Mouse (Mus musculus) intestine, embryonic 16.5 days (tissue): ENCODE results near the gene Trip6. TPM values are rescaled to one million over a fixed set of nuclear protein-coding genes. Genes with fewer than 3 reads are reported as not detected.
A peak's percentile ranks its signal among the peaks of the same experiment; 100 is the strongest.

Source experiments
- ATAC-seq: fragments of 200-750 bp; cut with Nextera tagmentation; 2 replicates; pipeline ENCODE4 v1.8.0; 2017; ENCODE audit warnings: moderate TSS enrichment, moderate library complexity
- H3K27ac ChIP-seq: fragments of 300-500 bp; sonication (generic); 2 replicates; pipeline ENCODE4 v1.5.1; 2014; ENCODE audit warnings: mild to moderate bottlenecking, low read length
- H3K27me3 ChIP-seq: fragments of 300-500 bp; sonication (generic); replicated peaks from 2 replicates; pipeline ENCODE4 v1.6.1; 2014; ENCODE audit warnings: low read length, control low read depth, mixed read lengths; ENCODE audit not compliant: control insufficient read depth, insufficient read depth
- H3K36me3 ChIP-seq: fragments of 300-500 bp; sonication (generic); 2 replicates; pipeline ENCODE4 v1.6.1; 2014; ENCODE audit warnings: low read length, control low read depth; ENCODE audit not compliant: control insufficient read depth, insufficient read depth
- H3K4me1 ChIP-seq: fragments of 300-500 bp; sonication (generic); 2 replicates; pipeline ENCODE4 v1.6.1; 2014; ENCODE audit warnings: low read length, control low read depth, mixed read lengths; ENCODE audit not compliant: control insufficient read depth, insufficient read depth
- H3K4me2 ChIP-seq: fragments of 300-500 bp; sonication (generic); 2 replicates; pipeline ENCODE4 v1.6.1; 2014; ENCODE audit warnings: low read depth, low read length, control low read depth
- H3K4me3 ChIP-seq: fragments of 300-500 bp; sonication (generic); 2 replicates; pipeline ENCODE4 v1.5.1; 2014; ENCODE audit warnings: mild to moderate bottlenecking, low read length
- H3K9ac ChIP-seq: fragments of 300-500 bp; sonication (generic); 2 replicates; pipeline ENCODE4 v1.6.1; 2014; ENCODE audit warnings: low read depth, low read length
- H3K9me3 ChIP-seq: fragments of 300-500 bp; sonication (generic); 2 replicates; pipeline ENCODE4 v1.6.1; 2016; ENCODE audit warnings: low read length, control low read depth; ENCODE audit not compliant: control insufficient read depth
- WGBS: fragments of 180-500 bp; shearing (Covaris S2); extraction: QIAGEN DNeasy Blood & Tissue Kit; methylation state at CpG from one replicate; pipeline ENCODE4 v1.1.7; 2014; 5-methylcytosine and 5-hydroxymethylcytosine counted together
- microRNA-seq: library from miRNA; unstranded; fragments of <30 nt; microRNA quantifications from one replicate; pipeline ENCODE4, GENCODE M21; 2016
- polyA plus RNA-seq: library from polyadenylated mRNA; unstranded; fragments of >200 nt; fragmentation: Nextera tagmentation; extraction: Ambion mirVana; gene quantifications from 2 replicates; pipeline ENCODE4 v1.2.1, GENCODE M21; 2015

Gene Trip6
- polyA plus RNA-seq, 1 experiment from 2014 or later, result 68.0 TPM

GRCm38 (mm10) chr5:137263897-137264720 lies 50.1 kb downstream of the Trip6 start:
- H3K9me3 ChIP-seq, result no peaks in the 10 kb centered on the region
- peak; percentile 86 for ATAC-seq
- no peaks in the 10 kb centered on the region for H3K27me3 ChIP-seq
- no peak overlapping the region for H3K9ac ChIP-seq
- peak overlapping the region; percentile 37; the same call in 1 of the 2 replicates for H3K27ac ChIP-seq
- no peak overlapping the region for H3K4me3 ChIP-seq
- H3K36me3 ChIP-seq, result no peaks in the 10 kb centered on the region
- whole genome bisulfite sequencing, result 60% methylated on average over 14 of the region's 14 CpGs
- 0 out of 2 replicates have a peak overlapping the region, but pooled peaks have one; percentile 7 for H3K4me2 ChIP-seq
- peaks cover 8% of the 10 kb centered on the region; the same call in 1 of the 2 replicates for H3K4me1 ChIP-seq

Small RNAs within 50 kb of the gene (microRNA-seq; reads per million reads assigned to microRNA genes)
- 0.68 reads per million for gene Mir7036
- not detected for gene Mir8116

Other genes starting within 250 kb of the Trip6 start
- gene Serpine1, start 242.1 kb downstream of the Trip6 start, polyA plus RNA-seq, result 0.24 and 0.29 TPM in 2 replicates
- 5.5 and 6.5 TPM in 2 replicates for gene Trim56, start 198.2 kb downstream of the Trip6 start, polyA plus RNA-seq
- 5.6 and 6.1 TPM in 2 replicates for gene Muc3, start 165.1 kb downstream of the Trip6 start, polyA plus RNA-seq
- gene Muc3a, start 102.0 kb downstream of the Trip6 start, polyA plus RNA-seq, result 25.3 and 31.7 TPM in 2 replicates
- gene Ache, start 26.9 kb downstream of the Trip6 start, polyA plus RNA-seq, result 9.0 and 9.3 TPM in 2 replicates
- gene Ufsp1, start 19.8 kb downstream of the Trip6 start, polyA plus RNA-seq, result 9.5 and 10.7 TPM in 2 replicates
- gene Srrt, start 6.7 kb downstream of the Trip6 start, polyA plus RNA-seq, result 106 and 113 TPM in 2 replicates
- gene Slc12a9, start 19.2 kb upstream of the Trip6 start, polyA plus RNA-seq, result 14.7 and 15.7 TPM in 2 replicates
- gene Ephb4, start 35.7 kb upstream of the Trip6 start, polyA plus RNA-seq, result 29.9 and 31.2 TPM in 2 replicates
- gene Zan, start 162.7 kb upstream of the Trip6 start, polyA plus RNA-seq, result 0.89 and 0.92 TPM in 2 replicates
- gene Pop7, start 188.1 kb upstream of the Trip6 start, polyA plus RNA-seq, result 58.6 and 62.1 TPM in 2 replicates
- gene Gigyf1, start 204.1 kb upstream of the Trip6 start, polyA plus RNA-seq, result 7.4 and 7.8 TPM in 2 replicates
- 0.20 and 0.40 TPM in 2 replicates for gene Epo, start 218.8 kb upstream of the Trip6 start, polyA plus RNA-seq
- gene Gnb2, start 219.1 kb upstream of the Trip6 start, polyA plus RNA-seq, result 354 and 363 TPM in 2 replicates
- 4.4 TPM in 2 replicates for gene Actl6b, start 239.1 kb upstream of the Trip6 start, polyA plus RNA-seq